Mouse (Mus musculus) heart, postnatal 36 days (tissue): Measurements from ENCODE around the gene Parvb. TPM values are rescaled to one million over a fixed set of nuclear protein-coding genes. Genes with fewer than 3 reads are reported as not detected.

Experiments used
- DNase-seq, 2 experiments: peaks; one replicate each; pipeline ENCODE4 v3.0.0; 2021 to 2022
- intact Hi-C: fragments of 180-260 bp; cut with DNase I; formaldehyde crosslinking; loops from one replicate; pipeline ENCODE4 v1.15.1; 2025
- total RNA-seq, 2 experiments: library from RNA; stranded (reverse); gene quantifications; 2 replicates each; pipeline ENCODE4 v1.2.3; 2021

Gene Parvb
- total RNA-seq, 2 experiments from 2014 or later: 110 to 142 TPM

GRCm38 (mm10) chr15:84312878-84313565, 81.2 kb downstream of the Parvb start:
- DNase-seq: no peak

GRCm38 (mm10) chr15:84313566-84313878, 81.7 kb downstream of the Parvb start:
- intact Hi-C loops: no loop called here
- DNase-seq: no peak

More at GRCm38 (mm10) chr15:84312878-84313565, 81.2 kb downstream of the Parvb start:
- intact Hi-C loops: no loop called here

- intact Hi-C loops: no loop called here
- no peak for DNase-seq
Observed at GRCm38 (mm10) chr15:84314420-84315080, 82.7 kb downstream of the Parvb start.

- no peak for DNase-seq
- intact Hi-C loops: no loop called here
Observed at GRCm38 (mm10) chr15:84315276-84316046, 83.6 kb downstream of the Parvb start.

GRCm38 (mm10) chr15:84319393-84319792, 87.5 kb downstream of the Parvb start:
- no peak for DNase-seq
- intact Hi-C loops: no loop called here

GRCm38 (mm10) chr15:84321544-84322174, 89.8 kb downstream of the Parvb start:
- intact Hi-C loops: no loop called here
- no peak for DNase-seq

GRCm38 (mm10) chr15:84323966-84324869, 92.4 kb downstream of the Parvb start, which contains the start of gene Parvg:
Parvg (plus strand) TSS chr15:84324026.
- intact Hi-C loops: no loop called here
- no peak for DNase-seq

GRCm38 (mm10) chr15:84324870-84325553, 93.2 kb downstream of the Parvb start:
- intact Hi-C loops: no loop called here
- DNase-seq: no peak

- intact Hi-C loops: no loop called here
- DNase-seq: no peak
Observed at GRCm38 (mm10) chr15:84325736-84326135, 93.9 kb downstream of the Parvb start.

GRCm38 (mm10) chr15:84328870-84329269, 97.0 kb downstream of the Parvb start:
- intact Hi-C loops: no loop called here
- no peak for DNase-seq

GRCm38 (mm10) chr15:84329940-84330339, 98.1 kb downstream of the Parvb start:
- no peak for DNase-seq
- intact Hi-C loops: no loop called here

- intact Hi-C loops: no loop called here
- no peak for DNase-seq
Observed at GRCm38 (mm10) chr15:84331066-84331612, 99.3 kb downstream of the Parvb start.

- intact Hi-C loops: no loop called here
Observed at GRCm38 (mm10) chr15:84336281-84336817, 104.5 kb downstream of the Parvb start.

GRCm38 (mm10) chr15:84337599-84337998, 105.8 kb downstream of the Parvb start:
- no peak for DNase-seq
- intact Hi-C loops: no loop called here

More at GRCm38 (mm10) chr15:84336281-84336817, 104.5 kb downstream of the Parvb start:
- no peak for DNase-seq

- intact Hi-C loops: no loop called here
- no peak for DNase-seq
Observed at GRCm38 (mm10) chr15:84340926-84341325, 109.1 kb downstream of the Parvb start.

- DNase-seq: no peak
- intact Hi-C loops: no loop called here
Observed at GRCm38 (mm10) chr15:84348769-84349168, 116.9 kb downstream of the Parvb start.

- intact Hi-C loops: no loop called here
- DNase-seq: no peak
Observed at GRCm38 (mm10) chr15:84349915-84350738, 118.3 kb downstream of the Parvb start.

GRCm38 (mm10) chr15:84351342-84351741, 119.5 kb downstream of the Parvb start:
- intact Hi-C loops: no loop called here
- no peak for DNase-seq
